Mouse (Mus musculus) embryonic stem cell, embryonic (primary cell): ENCODE measurements around the gene Olfr201.
"Not testable (repeated sequence)": the region's sequence is repeated elsewhere in the genome, so short reads cannot be mapped to it uniquely, and the experiment has no call there.

Experiments
- CTCF ChIA-PET, 4 experiments: fragments of 300-600 bp in 2 of 4; fragments of 350-600 bp in 2 of 4; sonication (Branson Sonifier 250); formaldehyde crosslinking; loops; one replicate each; lab custom pipeline; 2022; ENCODE audit warnings: inconsistent platforms in 2 of 4; lab: Charles Lee
- POLR2A ChIA-PET, 4 experiments: fragments of 300-600 bp in 2 of 4; fragments of 350-600 bp in 2 of 4; sonication (Branson Sonifier 250); formaldehyde crosslinking; loops; one replicate each; lab custom pipeline; 2022; ENCODE audit warnings: antibody characterized with exemption in 4 of 4, inconsistent platforms in 1 of 4; lab: Charles Lee

Gene Olfr201

DNA sequence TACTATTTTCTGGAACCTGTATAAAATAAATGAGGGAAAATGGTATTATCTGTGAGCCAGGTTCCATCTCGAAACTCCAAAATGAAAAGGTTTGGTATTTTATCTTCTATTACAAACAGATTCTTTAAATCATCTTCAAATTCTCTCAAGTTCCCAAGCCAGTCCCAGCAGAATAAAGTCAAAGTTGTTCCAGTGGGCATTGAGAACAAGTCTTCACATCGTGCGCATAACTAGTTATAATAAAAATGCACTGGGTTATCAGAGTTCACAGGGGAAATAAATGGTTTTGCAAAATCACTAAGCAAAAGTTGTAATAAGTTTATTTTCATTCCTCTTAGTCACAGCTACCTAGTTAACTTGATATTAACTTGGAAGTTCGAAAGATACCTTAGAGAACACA lies at the start of gene Olfr201:
Gene Olfr201, minus strand, starts transcription at position 101 of the 400 bp plus-strand sequence.
- POLR2A ChIA-PET, CTCF ChIA-PET: not testable (repeated sequence)

GRCm38 (mm10) chr16:59318148-59318547 lies 45.7 kb upstream of the Olfr201 start, which contains the start of gene Olfr204:
Gene Olfr204, minus strand, starts transcription at chr16:59318248.
- POLR2A ChIA-PET, result no interaction called here
- CTCF ChIA-PET, result no interaction called here

GRCm38 (mm10) chr16:59298581-59298980 lies 26.1 kb upstream of the Olfr201 start, which contains the start of gene Olfr203:
Gene Olfr203, plus strand, starts transcription at chr16:59298881.
- ChIA-PET POLR2A (no interaction called here), CTCF (no interaction called here)

- POLR2A ChIA-PET, CTCF ChIA-PET: not testable (repeated sequence)
These were observed 15.1 kb upstream of the Olfr201 start for GRCm38 (mm10) chr16:59287576-59287975.

GRCm38 (mm10) chr16:59286693-59287092 lies 14.3 kb upstream of the Olfr201 start, which contains the start of gene Olfr202:
Gene Olfr202, minus strand, starts transcription at chr16:59286793.
- ChIA-PET POLR2A (no interaction called here), CTCF (no interaction called here)

DNA sequence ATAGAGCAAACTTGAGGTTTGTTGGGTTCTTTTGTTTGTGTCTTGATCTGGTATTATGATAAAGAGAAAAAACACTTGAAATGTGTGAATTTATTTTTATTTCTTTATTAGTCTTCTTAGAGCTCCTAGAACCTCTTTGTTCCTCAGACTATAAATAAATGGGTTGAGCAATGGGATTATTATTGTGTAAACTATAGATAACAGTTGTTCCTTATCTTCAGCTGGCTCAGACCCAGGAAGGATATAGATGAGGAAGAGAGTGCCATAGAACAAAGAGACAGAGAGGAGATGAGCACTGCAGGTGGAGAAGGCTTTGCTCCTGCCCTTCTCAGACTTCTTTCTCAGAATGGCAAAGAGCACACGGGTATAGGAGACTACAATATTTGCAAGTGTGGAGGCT lies 11.0 kb upstream of the Olfr201 start:
- CTCF ChIA-PET, result no interaction called here
- POLR2A ChIA-PET, result no interaction called here

GRCm38 (mm10) chr16:59280542-59280941 lies 8.1 kb upstream of the Olfr201 start:
- ChIA-PET CTCF (no interaction called here), POLR2A (no interaction called here)

- CTCF ChIA-PET, POLR2A ChIA-PET: not testable (repeated sequence)
These were observed 3.3 kb downstream of the Olfr201 start for GRCm38 (mm10) chr16:59269097-59269496.

DNA sequence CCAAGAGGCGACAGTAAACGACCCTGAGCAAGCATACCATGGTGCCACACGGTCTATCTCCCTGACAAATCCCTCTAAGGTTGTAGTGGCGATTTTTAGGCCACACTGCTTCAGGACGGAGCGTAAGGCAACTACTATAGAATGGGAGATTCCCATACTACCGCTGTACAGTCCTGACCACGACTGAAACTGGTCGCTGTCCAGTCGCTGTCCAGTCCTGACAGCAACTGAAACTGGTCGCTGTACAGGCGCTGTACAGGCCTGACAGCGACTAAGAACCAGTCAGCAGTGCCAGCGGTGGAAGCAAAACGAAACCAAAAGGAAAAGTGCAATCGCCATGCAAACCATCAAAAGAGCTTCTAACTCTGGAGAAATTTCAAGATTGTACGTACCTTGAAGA lies 22.7 kb downstream of the Olfr201 start:
- ChIA-PET CTCF (no interaction called here), POLR2A (no interaction called here)

- CTCF ChIA-PET, POLR2A ChIA-PET: not testable (repeated sequence)
These were observed 52.8 kb downstream of the Olfr201 start, which contains the start of gene Olfr199 for GRCm38 (mm10) chr16:59219667-59220066. Gene Olfr199, minus strand, starts transcription at chr16:59219767.

GRCm38 (mm10) chr16:59217861-59218260 lies 54.6 kb downstream of the Olfr201 start:
- POLR2A ChIA-PET, CTCF ChIA-PET: not testable (repeated sequence)
